Mouse (Mus musculus) forebrain, embryonic 14.5 days (tissue): ENCODE results near the gene Zg16. TPM values are rescaled to one million over a fixed set of nuclear protein-coding genes. Genes with fewer than 3 reads are reported as not detected.

Experiments used
- ATAC-seq: fragments of 200-750 bp; cut with Nextera tagmentation; 2 replicates; pipeline ENCODE4 v1.8.0; 2017; ENCODE audit warnings: mild to moderate bottlenecking, moderate library complexity
- DNase-seq: peaks from one replicate; pipeline ENCODE4 v3.0.0-alpha.2; 2015; ENCODE audit warnings: low spot score
- H3K27ac ChIP-seq: fragments of 300-500 bp; sonication (generic); 2 replicates; pipeline ENCODE4 v1.5.1; 2014; ENCODE audit warnings: low read depth, mild to moderate bottlenecking, control low read depth, low read length, moderate library complexity
- H3K27me3 ChIP-seq: fragments of 300-500 bp; sonication (generic); replicated peaks from 2 replicates; pipeline ENCODE4 v1.6.1; 2014; ENCODE audit warnings: low read length, control low read depth, mixed read lengths; ENCODE audit not compliant: control insufficient read depth, insufficient read depth
- H3K36me3 ChIP-seq: fragments of 300-500 bp; sonication (generic); 2 replicates; pipeline ENCODE4 v1.6.1; 2014; ENCODE audit warnings: low read length, control low read depth; ENCODE audit not compliant: control insufficient read depth, insufficient read depth
- H3K4me1 ChIP-seq: fragments of 300-500 bp; sonication (generic); 2 replicates; pipeline ENCODE4 v1.6.1; 2014; ENCODE audit warnings: antibody characterized with exemption, low read length, control low read depth; ENCODE audit not compliant: control insufficient read depth, insufficient read depth
- H3K4me2 ChIP-seq: fragments of 300-500 bp; sonication (generic); 2 replicates; pipeline ENCODE4 v1.6.1; 2014; ENCODE audit warnings: mild to moderate bottlenecking, control low read depth, low read length
- H3K4me3 ChIP-seq: fragments of 300-500 bp; sonication (generic); 2 replicates; pipeline ENCODE4 v1.5.1; 2014; ENCODE audit warnings: low read depth, low read length, control low read depth
- H3K9ac ChIP-seq: fragments of 300-500 bp; sonication (generic); 2 replicates; pipeline ENCODE4 v1.6.1; 2014; ENCODE audit warnings: mild to moderate bottlenecking, low read length, control low read depth, moderate library complexity
- H3K9me3 ChIP-seq: fragments of 300-500 bp; sonication (generic); replicated peaks from 2 replicates; pipeline ENCODE4 v1.6.1; 2016; ENCODE audit warnings: low read length, control low read depth, mixed read lengths; ENCODE audit not compliant: control insufficient read depth
- WGBS: fragments of 180-500 bp; shearing (Covaris S2); extraction: QIAGEN DNeasy Blood & Tissue Kit; methylation state at CpG from one replicate; pipeline ENCODE4 v1.1.7; 2014; 5-methylcytosine and 5-hydroxymethylcytosine counted together
- microRNA-seq: library from miRNA; unstranded; fragments of <30 nt; microRNA quantifications from one replicate; pipeline ENCODE4, GENCODE M21; 2016
- polyA plus RNA-seq: library from polyadenylated mRNA; unstranded; fragments of >200 nt; fragmentation: Nextera tagmentation; extraction: Ambion mirVana; gene quantifications from 2 replicates; pipeline ENCODE4 v1.2.1, GENCODE M21; 2014

Gene Zg16
- polyA plus RNA-seq, 1 experiment from 2014 or later = not detected

- no peaks in the 10 kb centered on the region for H3K9me3 ChIP-seq
- DNase-seq (peak; percentile 84), ATAC-seq (peak; percentile 90)
- H3K4me3 ChIP-seq = no peak overlapping the region
- H3K4me2 ChIP-seq = no peak overlapping the region
- H3K36me3 ChIP-seq = peaks cover 13% of the 10 kb centered on the region
- peak overlapping the region; percentile 88 for H3K27ac ChIP-seq
- no peak overlapping the region for H3K9ac ChIP-seq
- no peaks in the 10 kb centered on the region for H3K27me3 ChIP-seq
- 66% methylated on average over 9 of the region's 9 CpGs for WGBS
- H3K4me1 ChIP-seq = no peaks in the 10 kb centered on the region
These were observed 78.7 kb downstream of the Zg16 start for GRCm38 (mm10) chr7:127008239-127009019.

GRCm38 (mm10) chr7:127007313-127008024 lies 79.7 kb downstream of the Zg16 start:
- 85% methylated on average over 6 of the region's 6 CpGs for WGBS
- peaks cover 3% of the 10 kb centered on the region; the same call in 1 of the 2 replicates for H3K36me3 ChIP-seq
- DNase-seq (no peak), ATAC-seq (no peak)
- no peaks in the 10 kb centered on the region for H3K27me3 ChIP-seq
- no peak overlapping the region for H3K4me3 ChIP-seq
- H3K4me1 ChIP-seq = no peaks in the 10 kb centered on the region
- no peak overlapping the region for H3K4me2 ChIP-seq
- H3K27ac ChIP-seq = peak overlapping the region; percentile 88; the same call in 1 of the 2 replicates
- H3K9me3 ChIP-seq = no peaks in the 10 kb centered on the region
- H3K9ac ChIP-seq = no peak overlapping the region

- Histone ChIP-seq H3K9ac (no peak overlapping the region), H3K27me3 (no peaks in the 10 kb centered on the region), H3K4me1 (no peaks in the 10 kb centered on the region), H3K36me3 (no peaks in the 10 kb centered on the region), H3K4me2 (no peak overlapping the region), H3K4me3 (no peak overlapping the region), H3K9me3 (no peaks in the 10 kb centered on the region), H3K27ac (no peak overlapping the region)
- ATAC-seq = no peak
- WGBS = 83% methylated on average over 4 of the region's 4 CpGs
- DNase-seq = no peak
These were observed 82.8 kb downstream of the Zg16 start for GRCm38 (mm10) chr7:127004122-127004875.

GRCm38 (mm10) chr7:127003620-127004019 lies 83.5 kb downstream of the Zg16 start:
- no peaks in the 10 kb centered on the region for H3K9me3 ChIP-seq
- ATAC-seq = no peak
- no peaks in the 10 kb centered on the region for H3K4me1 ChIP-seq
- no peak for DNase-seq
- no peaks in the 10 kb centered on the region for H3K27me3 ChIP-seq
- no peak overlapping the region for H3K4me3 ChIP-seq
- WGBS = 91% methylated on average over 5 of the region's 5 CpGs
- H3K36me3 ChIP-seq = no peaks in the 10 kb centered on the region
- H3K27ac ChIP-seq = no peak overlapping the region
- no peak overlapping the region for H3K9ac ChIP-seq
- no peak overlapping the region for H3K4me2 ChIP-seq

Small RNA genes within 50 kb of the gene (microRNA-seq; reads per million reads assigned to microRNA genes)
- gene Gm44343 = not detected

Other genes starting within 250 kb of the Zg16 start
- gene Doc2a, start 239.9 kb downstream of the Zg16 start, polyA plus RNA-seq = 4.9 and 6.7 TPM in 2 replicates
- gene Hirip3, start 225.4 kb downstream of the Zg16 start, polyA plus RNA-seq = 12.0 and 13.7 TPM in 2 replicates
- 91.3 and 104 TPM in 2 replicates for gene Ino80e, start 225.0 kb downstream of the Zg16 start, polyA plus RNA-seq
- 25.9 and 31.0 TPM in 2 replicates for gene Taok2, start 202.6 kb downstream of the Zg16 start, polyA plus RNA-seq
- gene Tmem219, start 164.4 kb downstream of the Zg16 start, polyA plus RNA-seq = 34.3 and 44.9 TPM in 2 replicates
- 69.3 and 89.2 TPM in 2 replicates for gene Kctd13, start 158.4 kb downstream of the Zg16 start, polyA plus RNA-seq
- 4.4 and 6.0 TPM in 2 replicates for gene Asphd1, start 137.7 kb downstream of the Zg16 start, polyA plus RNA-seq
- gene Sez6l2, start 136.8 kb downstream of the Zg16 start, polyA plus RNA-seq = 33.8 and 34.6 TPM in 2 replicates
- 92.4 and 96.0 TPM in 2 replicates for gene Cdipt, start 111.4 kb downstream of the Zg16 start, polyA plus RNA-seq
- gene Cdiptos, start 111.2 kb downstream of the Zg16 start, polyA plus RNA-seq = 0.51 and 1.0 TPM in 2 replicates
- 1.8 and 2.7 TPM in 2 replicates for gene Mvp, start 72.7 kb downstream of the Zg16 start, polyA plus RNA-seq
- gene Pagr1b, start 70.8 kb downstream of the Zg16 start, polyA plus RNA-seq = 0.34 and 0.74 TPM in 2 replicates
- 22.3 and 25.1 TPM in 2 replicates for gene Pagr1a, start 70.0 kb downstream of the Zg16 start, polyA plus RNA-seq
- 65.0 and 68.5 TPM in 2 replicates for gene Gm42742, start 66.2 kb downstream of the Zg16 start, polyA plus RNA-seq
- 13.7 and 20.1 TPM in 2 replicates for gene Prrt2, start 66.1 kb downstream of the Zg16 start, polyA plus RNA-seq
- gene Maz, start 60.3 kb downstream of the Zg16 start, polyA plus RNA-seq = 53.1 and 54.1 TPM in 2 replicates
- gene Kif22, start 44.9 kb downstream of the Zg16 start, polyA plus RNA-seq = 75.9 and 91.8 TPM in 2 replicates
- 1.5 and 2.2 TPM in 2 replicates for gene AI467606, start 4.0 kb upstream of the Zg16 start, polyA plus RNA-seq
- 0.66 and 0.91 TPM in 2 replicates for gene Qprt, start 34.9 kb upstream of the Zg16 start, polyA plus RNA-seq
- not detected in 2 replicates for gene Spn, start 50.5 kb upstream of the Zg16 start, polyA plus RNA-seq
- gene Cd2bp2, start 108.7 kb upstream of the Zg16 start, polyA plus RNA-seq = 73.6 and 78.6 TPM in 2 replicates
- 13.6 and 13.7 TPM in 2 replicates for gene Tbc1d10b, start 121.1 kb upstream of the Zg16 start, polyA plus RNA-seq
- gene Mylpf, start 121.6 kb upstream of the Zg16 start, polyA plus RNA-seq = 4.6 and 5.3 TPM in 2 replicates
- 29.4 and 36.7 TPM in 2 replicates for gene Zfp553, start 145.7 kb upstream of the Zg16 start, polyA plus RNA-seq
- 11.3 and 15.1 TPM in 2 replicates for gene Sept1, start 145.8 kb upstream of the Zg16 start, polyA plus RNA-seq
- gene Zfp771, start 156.9 kb upstream of the Zg16 start, polyA plus RNA-seq = 53.2 and 57.4 TPM in 2 replicates
- gene Dctpp1, start 173.4 kb upstream of the Zg16 start, polyA plus RNA-seq = 169 and 219 TPM in 2 replicates
- 59.4 and 62.5 TPM in 2 replicates for gene Sephs2, start 186.7 kb upstream of the Zg16 start, polyA plus RNA-seq
- gene Itgal, start 208.9 kb upstream of the Zg16 start, polyA plus RNA-seq = 0.17 and 0.23 TPM in 2 replicates